Comparison of ENCODE assay signal across 9 mouse cellular contexts in the genomic region with DNA sequence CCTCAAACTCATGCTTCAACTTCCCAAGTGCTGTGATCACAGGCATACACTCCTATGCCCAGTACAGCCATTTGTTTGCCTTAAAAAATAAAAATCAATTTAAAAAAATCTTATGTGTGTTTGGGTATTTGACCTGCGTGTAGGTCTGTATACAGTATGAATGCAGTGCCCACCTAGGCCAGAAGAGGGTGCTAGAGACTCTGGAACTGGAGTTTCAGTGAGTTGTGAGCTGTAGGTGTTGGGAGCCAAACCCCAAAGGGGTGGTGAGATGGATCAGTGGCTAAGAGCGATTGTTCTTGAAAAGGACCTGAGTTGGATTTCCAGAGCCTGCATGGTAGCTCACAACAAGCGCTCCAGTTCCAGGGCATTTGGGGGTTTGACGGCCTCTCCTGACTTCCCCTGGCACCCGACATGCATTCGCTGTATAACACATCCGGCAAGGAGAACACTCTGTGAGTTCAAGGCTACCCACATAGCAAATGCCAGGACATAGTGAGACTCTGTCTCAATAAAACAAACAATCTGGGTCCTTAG. TPM values are rescaled to one million over a fixed set of nuclear protein-coding genes. Genes with fewer than 3 reads are reported as not detected.
DNase-seq lines count a peak whose midpoint lies in the region.
"Had no signal": no experiment of that assay in that cellular context is flagged by ENCODE, and none has a peak within 500 bp of the region (broad histone marks: within the 10 kb centered on the region; RNA-seq: fewer than 3 reads in every experiment).

No protein-coding gene starts in this region.

- DNase-seq in heart, adult 18-20 months, result peak; percentile 58 to 86
- DNase-seq in heart, postnatal 25 days (ENCODE audit: low spot score), result no peak
- DNase-seq in NIH3T3 (ENCODE audit: low read depth), result peak; percentile 93
- peak; percentile 86 for DNase-seq in cerebellum, adult 9-10 months
- peak; percentile 73 for DNase-seq in gastrocnemius, postnatal 10 days
- DNase-seq in large intestine, adult 2 months (ENCODE audit: low read depth, low spot score), result peak; percentile 71
- DNase-seq in lung, postnatal 36 days, result peak; percentile 93
- peak; percentile 59 to 68 for DNase-seq in spleen, postnatal 36 days (ENCODE audit: low spot score in 2 of 2)

- intact Hi-C loops in heart, postnatal 25 days (cut with DNase I), result no loop called here

- 50% methylated on average over 7 of the region's 7 CpGs for WGBS in large intestine, adult 2 months

RNA-seq across cellular contexts. Expression of gene Jagn1, which starts 1.2 kb away (rescaled TPM):
- 10 to 100 TPM; 20.8 to 22.8 TPM for total RNA-seq in heart, adult 18-20 months (2021)
- 10 to 100 TPM; 22.2 TPM for total RNA-seq in heart, postnatal 25 days (2021)
- total RNA-seq in gastrocnemius, postnatal 10 days (2021), result 10 to 100 TPM; 27.9 to 32.7 TPM
- polyA plus RNA-seq in large intestine, adult 2 months (2012; rRNA removed), result 68.4 and 72.0 TPM in 2 replicates

RNA-seq across cellular contexts. Expression of gene Cidec, which starts 5.7 kb away (rescaled TPM):
- total RNA-seq in heart, adult 18-20 months (2021), result 10 to 100 TPM in 1 of 2 experiments, 1 to 10 TPM in 1; 6.7 to 53.2 TPM
- total RNA-seq in heart, postnatal 25 days (2021), result 1 to 10 TPM; 5.6 to 9.0 TPM
- 1 to 10 TPM; 3.9 to 6.4 TPM for total RNA-seq in gastrocnemius, postnatal 10 days (2021)
- 49.1 and 148 TPM in 2 replicates for polyA plus RNA-seq in large intestine, adult 2 months (2012; rRNA removed)
- polyA plus RNA-seq: macrophage had no signal

RNA-seq across cellular contexts. Expression of gene Il17re, which starts 17.1 kb away (rescaled TPM):
- 1 to 10 TPM in 1 of 2 experiments, under 1 TPM in 1; 0.69 to 1.2 TPM for total RNA-seq in heart, adult 18-20 months (2021)
- total RNA-seq in heart, postnatal 25 days (2021), result 1 to 10 TPM in 1 of 2 experiments, under 1 TPM in 1; 0.78 to 1.1 TPM
- total RNA-seq in gastrocnemius, postnatal 10 days (2021), result under 1 TPM; 0.45 to 0.61 TPM
- 4.8 and 7.5 TPM in 2 replicates for polyA plus RNA-seq in large intestine, adult 2 months (2012; rRNA removed)
- polyA plus RNA-seq: macrophage had no signal

RNA-seq across cellular contexts. Expression of gene Rpusd3, which starts 22.1 kb away (rescaled TPM):
- total RNA-seq in heart, adult 18-20 months (2021), result 10 to 100 TPM; 11.3 to 13.0 TPM
- total RNA-seq in heart, postnatal 25 days (2021), result 10 to 100 TPM; 10.3 to 11.5 TPM
- 10 to 100 TPM; 10.0 to 11.3 TPM for total RNA-seq in gastrocnemius, postnatal 10 days (2021)
- 48.7 and 58.6 TPM in 2 replicates for polyA plus RNA-seq in large intestine, adult 2 months (2012; rRNA removed)

RNA-seq across cellular contexts. Expression of gene Il17rc, which starts 30.0 kb away (rescaled TPM):
- 1 to 10 TPM; 6.3 to 7.2 TPM for total RNA-seq in heart, adult 18-20 months (2021)
- 10 to 100 TPM in 1 of 2 experiments, 1 to 10 TPM in 1; 8.2 to 10.0 TPM for total RNA-seq in heart, postnatal 25 days (2021)
- 1 to 10 TPM; 5.9 to 9.1 TPM for total RNA-seq in gastrocnemius, postnatal 10 days (2021)
- 341 and 416 TPM in 2 replicates for polyA plus RNA-seq in large intestine, adult 2 months (2012; rRNA removed)
- polyA plus RNA-seq: macrophage had no signal
